Mouse (Mus musculus): ENCODE measurements around the gene Atp6v1fnb.

Gene Atp6v1fnb

GRCm38 (mm10) chr6:29471137-29471536 is at the start of gene Atp6v1fnb:
Atp6v1fnb (plus strand) TSS chr6:29471437.
- DNase-seq: no peak

GRCm38 (mm10) chr6:29425118-29425517 is 46.1 kb upstream of the Atp6v1fnb start:
- no peak for DNase-seq

- no peak for DNase-seq
These were observed 44.9 kb upstream of the Atp6v1fnb start for GRCm38 (mm10) chr6:29426331-29426730.

GRCm38 (mm10) chr6:29428171-29428570 is 43.1 kb upstream of the Atp6v1fnb start:
- DNase-seq: no peak

GRCm38 (mm10) chr6:29430681-29431420 is 40.4 kb upstream of the Atp6v1fnb start:
- no peak for DNase-seq

GRCm38 (mm10) chr6:29431473-29431872 is 39.8 kb upstream of the Atp6v1fnb start:
- DNase-seq: no peak

GRCm38 (mm10) chr6:29432156-29432555 is 39.1 kb upstream of the Atp6v1fnb start:
- DNase-seq: no peak

- DNase-seq: no peak
These were observed 38.6 kb upstream of the Atp6v1fnb start for GRCm38 (mm10) chr6:29432676-29433037.

GRCm38 (mm10) chr6:29433038-29433803 is 38.0 kb upstream of the Atp6v1fnb start, which contains the start of gene Flnc:
Flnc (plus strand) TSS chr6:29433256.
- no peak for DNase-seq

GRCm38 (mm10) chr6:29433804-29434795 is 37.1 kb upstream of the Atp6v1fnb start:
- no peak for DNase-seq

- no peak for DNase-seq
These were observed 36.1 kb upstream of the Atp6v1fnb start for GRCm38 (mm10) chr6:29434911-29435691.

- DNase-seq: no peak
These were observed 35.2 kb upstream of the Atp6v1fnb start for GRCm38 (mm10) chr6:29435940-29436451.

- no peak for DNase-seq
These were observed 34.7 kb upstream of the Atp6v1fnb start for GRCm38 (mm10) chr6:29436461-29436934.

GRCm38 (mm10) chr6:29439251-29439650 is 32.0 kb upstream of the Atp6v1fnb start:
- no peak for DNase-seq

GRCm38 (mm10) chr6:29439789-29440188 is 31.4 kb upstream of the Atp6v1fnb start:
- DNase-seq: no peak

GRCm38 (mm10) chr6:29444773-29445172 is 26.5 kb upstream of the Atp6v1fnb start:
- no peak for DNase-seq

- DNase-seq: no peak
These were observed 25.9 kb upstream of the Atp6v1fnb start for GRCm38 (mm10) chr6:29445354-29445753.

GRCm38 (mm10) chr6:29449858-29450257 is 21.4 kb upstream of the Atp6v1fnb start:
- no peak for DNase-seq

- DNase-seq: no peak
These were observed 20.6 kb upstream of the Atp6v1fnb start for GRCm38 (mm10) chr6:29450667-29451066.

- DNase-seq: no peak
These were observed 9.7 kb upstream of the Atp6v1fnb start for GRCm38 (mm10) chr6:29461502-29461901.

- DNase-seq: no peak
These were observed 7.8 kb upstream of the Atp6v1fnb start for GRCm38 (mm10) chr6:29463388-29463787.
